Mouse (Mus musculus) gonadal fat pad, adult 2 months (tissue): ENCODE data around the gene Mybpc3. TPM values are rescaled to one million over a fixed set of nuclear protein-coding genes. Genes with fewer than 3 reads are reported as not detected.

Experiments used
- DNase-seq: peaks from one replicate; pipeline ENCODE4 v3.0.0-alpha.2; 2012; ENCODE audit warnings: low read depth
- polyA plus RNA-seq: library from polyadenylated mRNA; depleted of rRNA; stranded (reverse); fragments of >200 nt; gene quantifications from 2 replicates; pipeline ENCODE4 v1.2.3, GENCODE M21; 2012; rRNA removed

Mybpc3 gene
- polyA plus RNA-seq, 1 experiment: 0.04 TPM

GRCm38 (mm10) chr2:91169587-91170322, 51.8 kb downstream of the Mybpc3 start:
- DNase-seq: no peak

- DNase-seq: no peak
Measured at GRCm38 (mm10) chr2:91175490-91175889, 57.5 kb downstream of the Mybpc3 start.

- no peak for DNase-seq
Measured at GRCm38 (mm10) chr2:91176234-91176633, 58.3 kb downstream of the Mybpc3 start.

GRCm38 (mm10) chr2:91179825-91180224, 61.9 kb downstream of the Mybpc3 start:
- no peak for DNase-seq

GRCm38 (mm10) chr2:91180706-91181105, 62.8 kb downstream of the Mybpc3 start:
- no peak for DNase-seq

- no peak for DNase-seq
Measured at GRCm38 (mm10) chr2:91182016-91182404, 64.1 kb downstream of the Mybpc3 start.

GRCm38 (mm10) chr2:91182405-91183147, 64.6 kb downstream of the Mybpc3 start:
- DNase-seq: no peak

GRCm38 (mm10) chr2:91183148-91183513, 65.2 kb downstream of the Mybpc3 start:
- DNase-seq: peak; percentile 88

GRCm38 (mm10) chr2:91183711-91184405, 65.9 kb downstream of the Mybpc3 start, which contains the start of gene Madd:
Madd (minus strand) TSS chr2:91183837.
- DNase-seq: no peak

Other genes starting within 250 kb of the Mybpc3 start
- 14.6 and 19.6 TPM in 2 replicates for gene C1qtnf4, start 232.3 kb upstream of the Mybpc3 start, polyA plus RNA-seq
- 16.0 and 16.7 TPM in 2 replicates for gene Kbtbd4, start 213.4 kb upstream of the Mybpc3 start, polyA plus RNA-seq
- 177 and 223 TPM in 2 replicates for gene Ndufs3, start 213.3 kb upstream of the Mybpc3 start, polyA plus RNA-seq
- 40.5 and 43.6 TPM in 2 replicates for gene Celf1, start 177.8 kb upstream of the Mybpc3 start, polyA plus RNA-seq
- gene Rapsn, start 82.5 kb upstream of the Mybpc3 start, polyA plus RNA-seq: 0.41 and 0.53 TPM in 2 replicates
- gene Psmc3, start 64.1 kb upstream of the Mybpc3 start, polyA plus RNA-seq: 103 and 106 TPM in 2 replicates
- 71.2 and 84.5 TPM in 2 replicates for gene Slc39a13, start 47.7 kb upstream of the Mybpc3 start, polyA plus RNA-seq
- gene Spi1, start 35.8 kb upstream of the Mybpc3 start, polyA plus RNA-seq: 21.1 and 32.3 TPM in 2 replicates
- 17.3 and 21.3 TPM in 2 replicates for gene Madd, start 65.7 kb downstream of the Mybpc3 start, polyA plus RNA-seq
- 68.1 and 103 TPM in 2 replicates for gene Nr1h3, start 84.7 kb downstream of the Mybpc3 start, polyA plus RNA-seq
- 27.8 and 35.0 TPM in 2 replicates for gene Acp2, start 84.7 kb downstream of the Mybpc3 start, polyA plus RNA-seq
- 17.5 and 21.7 TPM in 2 replicates for gene Ddb2, start 118.8 kb downstream of the Mybpc3 start, polyA plus RNA-seq
- gene Pacsin3, start 137.8 kb downstream of the Mybpc3 start, polyA plus RNA-seq: 37.3 and 48.9 TPM in 2 replicates
- gene Arfgap2, start 146.8 kb downstream of the Mybpc3 start, polyA plus RNA-seq: 35.7 and 41.2 TPM in 2 replicates